Mouse (Mus musculus): ENCODE measurements at regions not wholly inside any gene's neighbourhood (a gene's known extent, or its start where the extent isn't known, plus 50 kb on each side); places are given as distances from the start of the nearest gene placed in this dataset.

DNA sequence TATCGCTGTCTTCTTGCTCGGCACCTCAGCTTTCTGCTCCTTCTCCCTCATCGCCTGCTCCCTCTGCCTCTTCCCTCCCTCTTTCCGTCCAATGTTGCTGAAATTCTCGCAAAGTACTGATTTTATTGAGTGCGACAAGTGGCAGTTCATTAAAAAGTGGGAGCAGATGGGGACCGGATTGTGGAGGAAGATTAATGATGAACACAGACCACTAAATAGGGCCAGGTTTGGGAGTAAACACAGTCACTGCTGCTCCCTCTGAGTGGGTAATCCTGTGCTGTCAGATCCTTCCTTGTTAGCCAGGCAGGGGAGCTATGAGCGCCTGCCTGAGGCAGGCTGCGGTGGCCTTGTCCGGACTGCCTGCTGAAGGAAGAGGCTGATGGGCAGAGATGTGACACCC is 91.9 kb upstream of the 4931429L15Rik start:
- H3K9ac ChIP-seq (replicated peaks; ENCODE audit: low read length, poor library complexity, severe bottlenecking) = no peak overlapping the region
- no peak for TF ChIP-seq CTCF (IDR thresholded peaks at IDR 0.05)
- no peaks in the 10 kb centered on the region for H3K36me3 ChIP-seq (ENCODE audit: insufficient read depth, low read length)
- H3K4me3 ChIP-seq (ENCODE audit: low read depth, low read length) = no peak overlapping the region
- DNase-seq (ENCODE audit: low spot score) (no peak), ATAC-seq (ENCODE audit: low FRiP score) (no peak)
- no peak overlapping the region for H3K27ac ChIP-seq (ENCODE audit: low read depth, low read length)
- 77% methylated on average over 10 of the region's 10 CpGs for WGBS
- no peaks in the 10 kb centered on the region for H3K4me1 ChIP-seq (ENCODE audit: insufficient read depth, low read length)
- H3K9me3 ChIP-seq (ENCODE audit: low read length) = no peaks in the 10 kb centered on the region; the same call in 1 of the 2 replicates
- H3K27me3 ChIP-seq (ENCODE audit: insufficient read depth, low read length) = no peaks in the 10 kb centered on the region
- H3K4me2 ChIP-seq (ENCODE audit: low read depth, low read length, poor library complexity, severe bottlenecking) = no peak overlapping the region

GRCm38 (mm10) chr9:46408776-46409175 is 89.0 kb upstream of the 4931429L15Rik start:
- DNase-seq (ENCODE audit: low spot score) = no peak
- Histone ChIP-seq H3K27ac (ENCODE audit: low read depth, low read length) (no peak overlapping the region), H3K9me3 (ENCODE audit: low read length) (no peaks in the 10 kb centered on the region; the same call in 1 of the 2 replicates), H3K36me3 (ENCODE audit: insufficient read depth, low read length) (no peaks in the 10 kb centered on the region), H3K9ac (replicated peaks; ENCODE audit: low read length, poor library complexity, severe bottlenecking) (no peak overlapping the region), H3K27me3 (ENCODE audit: insufficient read depth, low read length) (no peaks in the 10 kb centered on the region), H3K4me3 (ENCODE audit: low read depth, low read length) (no peak overlapping the region), H3K4me2 (ENCODE audit: low read depth, low read length, poor library complexity, severe bottlenecking) (no peak overlapping the region), H3K4me1 (ENCODE audit: insufficient read depth, low read length) (no peaks in the 10 kb centered on the region)
- WGBS = 74% methylated on average over 10 of the region's 10 CpGs
- no peak for TF ChIP-seq CTCF (IDR thresholded peaks at IDR 0.05)
- ATAC-seq (ENCODE audit: low FRiP score) = no peak

- Histone ChIP-seq H3K36me3 (ENCODE audit: insufficient read depth, low read length) (no peaks in the 10 kb centered on the region), H3K4me2 (ENCODE audit: low read depth, low read length, poor library complexity, severe bottlenecking) (no peak overlapping the region), H3K4me3 (ENCODE audit: low read depth, low read length) (no peak overlapping the region), H3K27ac (ENCODE audit: low read depth, low read length) (no peak overlapping the region), H3K9ac (replicated peaks; ENCODE audit: low read length, poor library complexity, severe bottlenecking) (no peak overlapping the region), H3K9me3 (ENCODE audit: low read length) (no peaks in the 10 kb centered on the region), H3K4me1 (ENCODE audit: insufficient read depth, low read length) (no peaks in the 10 kb centered on the region), H3K27me3 (ENCODE audit: insufficient read depth, low read length) (no peaks in the 10 kb centered on the region)
- no peak for TF ChIP-seq CTCF (IDR thresholded peaks at IDR 0.05)
- 73% methylated on average over 8 of the region's 8 CpGs for WGBS
- no peak for DNase-seq (ENCODE audit: low spot score)
- no peak for ATAC-seq (ENCODE audit: low FRiP score)
Measured at GRCm38 (mm10) chr9:46406606-46407005, 86.8 kb upstream of the 4931429L15Rik start.

DNA sequence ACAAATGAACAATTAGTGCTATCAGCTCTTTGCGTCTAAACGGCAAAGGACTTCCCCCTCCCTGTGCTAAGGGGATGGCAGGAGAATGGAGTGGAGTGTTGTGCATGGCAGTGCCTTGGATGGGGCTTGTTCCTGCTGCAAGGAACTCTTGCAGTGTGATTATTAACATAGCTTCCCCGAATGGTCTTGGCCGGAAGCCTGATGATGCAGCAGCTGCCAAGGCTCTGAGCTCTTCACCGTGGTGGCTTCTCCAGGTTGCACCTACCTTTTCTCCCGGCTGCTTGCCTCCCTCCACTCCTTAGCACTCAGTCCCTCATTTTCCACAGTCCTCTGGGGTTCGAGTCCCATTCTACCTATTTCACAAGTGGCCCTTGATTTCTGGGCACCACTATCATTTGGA is 76.8 kb upstream of the 4931429L15Rik start:
- WGBS = 84% methylated on average over 7 of the region's 7 CpGs
- Histone ChIP-seq H3K9me3 (ENCODE audit: low read length) (no peaks in the 10 kb centered on the region), H3K4me1 (ENCODE audit: insufficient read depth, low read length) (0 out of 2 replicates have a peak, but pooled peaks cover 6% of the 10 kb centered on the region), H3K27me3 (ENCODE audit: insufficient read depth, low read length) (0 out of 2 replicates have a peak, but pooled peaks cover 3% of the 10 kb centered on the region), H3K9ac (replicated peaks; ENCODE audit: low read length, poor library complexity, severe bottlenecking) (no peak overlapping the region), H3K4me3 (ENCODE audit: low read depth, low read length) (no peak overlapping the region), H3K4me2 (ENCODE audit: low read depth, low read length, poor library complexity, severe bottlenecking) (no peak overlapping the region), H3K27ac (ENCODE audit: low read depth, low read length) (no peak overlapping the region), H3K36me3 (ENCODE audit: insufficient read depth, low read length) (no peaks in the 10 kb centered on the region)
- ATAC-seq (ENCODE audit: low FRiP score) = no peak
- DNase-seq (ENCODE audit: low spot score) = no peak
- no peak for TF ChIP-seq CTCF (IDR thresholded peaks at IDR 0.05)

- H3K9ac ChIP-seq (replicated peaks; ENCODE audit: low read length, poor library complexity, severe bottlenecking) = no peak overlapping the region
- no peak overlapping the region for H3K4me3 ChIP-seq (ENCODE audit: low read depth, low read length)
- 52% methylated on average over 14 of the region's 14 CpGs for WGBS
- 0 out of 2 replicates have a peak, but pooled peaks cover 3% of the 10 kb centered on the region for H3K27me3 ChIP-seq (ENCODE audit: insufficient read depth, low read length)
- H3K36me3 ChIP-seq (ENCODE audit: insufficient read depth, low read length) = no peaks in the 10 kb centered on the region
- H3K27ac ChIP-seq (ENCODE audit: low read depth, low read length) = no peak overlapping the region
- ATAC-seq (ENCODE audit: low FRiP score) (no peak), DNase-seq (ENCODE audit: low spot score) (no peak)
- H3K9me3 ChIP-seq (ENCODE audit: low read length) = no peaks in the 10 kb centered on the region
- no peak for TF ChIP-seq CTCF (IDR thresholded peaks at IDR 0.05)
- 0 out of 2 replicates have a peak, but pooled peaks cover 6% of the 10 kb centered on the region for H3K4me1 ChIP-seq (ENCODE audit: insufficient read depth, low read length)
- no peak overlapping the region for H3K4me2 ChIP-seq (ENCODE audit: low read depth, low read length, poor library complexity, severe bottlenecking)
Measured at GRCm38 (mm10) chr9:46395156-46395765, 75.5 kb upstream of the 4931429L15Rik start.

DNA sequence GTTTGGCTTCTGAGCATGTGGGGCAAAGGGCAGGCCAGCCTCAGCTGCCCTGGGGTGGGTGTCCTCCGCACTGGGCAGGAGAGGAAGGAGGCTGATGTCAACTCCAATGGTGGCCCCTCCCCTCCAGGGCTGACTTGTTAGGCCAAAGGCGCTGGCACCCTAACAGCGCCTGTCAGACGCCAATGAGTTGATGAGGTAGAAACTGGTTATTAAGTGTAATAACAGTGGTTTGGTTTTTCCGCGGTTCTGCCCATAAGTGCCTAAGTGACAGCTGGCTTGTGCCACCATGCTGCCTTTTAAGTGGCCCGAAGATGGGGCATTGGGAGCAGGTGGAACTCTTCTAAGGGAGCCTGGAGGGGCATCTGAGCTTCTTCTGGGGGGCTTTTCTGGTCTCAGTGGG is 74.5 kb upstream of the 4931429L15Rik start:
- Histone ChIP-seq H3K27ac (ENCODE audit: low read depth, low read length) (no peak overlapping the region), H3K4me1 (ENCODE audit: insufficient read depth, low read length) (peaks cover 6% of the 10 kb centered on the region; the same call in 1 of the 2 replicates), H3K4me3 (ENCODE audit: low read depth, low read length) (no peak overlapping the region), H3K9me3 (ENCODE audit: low read length) (no peaks in the 10 kb centered on the region), H3K27me3 (ENCODE audit: insufficient read depth, low read length) (0 out of 2 replicates have a peak, but pooled peaks cover 3% of the 10 kb centered on the region), H3K4me2 (ENCODE audit: low read depth, low read length, poor library complexity, severe bottlenecking) (no peak overlapping the region), H3K36me3 (ENCODE audit: insufficient read depth, low read length) (no peaks in the 10 kb centered on the region), H3K9ac (replicated peaks; ENCODE audit: low read length, poor library complexity, severe bottlenecking) (no peak overlapping the region)
- DNase-seq (ENCODE audit: low spot score) = no peak
- 86% methylated on average over 7 of the region's 7 CpGs for WGBS
- ATAC-seq (ENCODE audit: low FRiP score) = no peak
- no peak for TF ChIP-seq CTCF (IDR thresholded peaks at IDR 0.05)
